Mouse (Mus musculus): ENCODE data around the gene Hormad1. TPM values are rescaled to one million over a fixed set of nuclear protein-coding genes. Genes with fewer than 3 reads are reported as not detected.

Gene Hormad1
- total and polyA plus RNA-seq, 3 experiments: 0.11 TPM; not detected in 2

- ATAC-seq (ENCODE audit: extremely low read depth, insufficient number of reproducible peaks, low FRiP score, poor library complexity, severe bottlenecking) (no peak), DNase-seq (ENCODE audit: low spot score) (peak; percentile 35)
- Histone ChIP-seq H3K9me3 (replicated peaks) (no peaks in the 10 kb centered on the region), H3K36me3 (replicated peaks) (peaks cover 100% of the 10 kb centered on the region), H3K27me3 (ENCODE audit: insufficient read depth, low read length) (no peaks in the 10 kb centered on the region), H3K4me1 (ENCODE audit: insufficient read depth, low read depth, low read length) (peaks cover 31% of the 10 kb centered on the region), H3K4me3 (ENCODE audit: low read depth, low read length) (no peak overlapping the region)
- TF ChIP-seq CTCF (IDR thresholded peaks at IDR 0.05; ENCODE audit: low read depth, low read length) (peak; percentile 52), TAL1 (conservative IDR thresholded peaks at IDR 0.05; ENCODE audit: low read depth, low read length) (no peak), GATA2 (IDR thresholded peaks at IDR 0.05; ENCODE audit: borderline replicate concordance, low read depth, low read length) (no peak), POLR2AphosphoS5 (IDR thresholded peaks at IDR 0.05; ENCODE audit: insufficient replicate concordance, low read depth, low read length) (no peak), GATA1 (IDR thresholded peaks at IDR 0.05; ENCODE audit: borderline replicate concordance, low read length) (no peak)
Measured at GRCm38 (mm10) chr3:95632648-95633588, 73.4 kb downstream of the Hormad1 start.

GRCm38 (mm10) chr3:95635636-95636035, 76.2 kb downstream of the Hormad1 start:
- Histone ChIP-seq H3K27me3 (ENCODE audit: insufficient read depth, low read length) (no peaks in the 10 kb centered on the region), H3K4me1 (ENCODE audit: insufficient read depth, low read depth, low read length) (peaks cover 23% of the 10 kb centered on the region), H3K36me3 (replicated peaks) (peaks cover 97% of the 10 kb centered on the region), H3K9me3 (replicated peaks) (no peaks in the 10 kb centered on the region), H3K4me3 (ENCODE audit: low read depth, low read length) (no peak overlapping the region)
- ATAC-seq (ENCODE audit: extremely low read depth, insufficient number of reproducible peaks, low FRiP score, poor library complexity, severe bottlenecking) (no peak), DNase-seq (ENCODE audit: low spot score) (no peak)
- TF ChIP-seq CTCF (IDR thresholded peaks at IDR 0.05; ENCODE audit: low read depth, low read length): no peak
- no peak for TF ChIP-seq GATA2 (IDR thresholded peaks at IDR 0.05; ENCODE audit: borderline replicate concordance, low read depth, low read length)
- TF ChIP-seq GATA1 (IDR thresholded peaks at IDR 0.05; ENCODE audit: borderline replicate concordance, low read length): no peak
- no peak for TF ChIP-seq POLR2AphosphoS5 (IDR thresholded peaks at IDR 0.05; ENCODE audit: insufficient replicate concordance, low read depth, low read length)
- TF ChIP-seq TAL1 (conservative IDR thresholded peaks at IDR 0.05; ENCODE audit: low read depth, low read length): no peak

GRCm38 (mm10) chr3:95636072-95636471, 76.6 kb downstream of the Hormad1 start:
- TF ChIP-seq TAL1 (conservative IDR thresholded peaks at IDR 0.05; ENCODE audit: low read depth, low read length): no peak
- no peak for TF ChIP-seq POLR2AphosphoS5 (IDR thresholded peaks at IDR 0.05; ENCODE audit: insufficient replicate concordance, low read depth, low read length)
- no peak for TF ChIP-seq GATA1 (IDR thresholded peaks at IDR 0.05; ENCODE audit: borderline replicate concordance, low read length)
- no peak for TF ChIP-seq CTCF (IDR thresholded peaks at IDR 0.05; ENCODE audit: low read depth, low read length)
- no peak for TF ChIP-seq GATA2 (IDR thresholded peaks at IDR 0.05; ENCODE audit: borderline replicate concordance, low read depth, low read length)
- no peak overlapping the region for H3K4me3 ChIP-seq (ENCODE audit: low read depth, low read length)
- ATAC-seq (ENCODE audit: extremely low read depth, insufficient number of reproducible peaks, low FRiP score, poor library complexity, severe bottlenecking) (no peak), DNase-seq (ENCODE audit: low spot score) (no peak)
- no peaks in the 10 kb centered on the region for H3K27me3 ChIP-seq (ENCODE audit: insufficient read depth, low read length)
- no peaks in the 10 kb centered on the region for H3K9me3 ChIP-seq (replicated peaks)
- H3K36me3 ChIP-seq (replicated peaks): peaks cover 96% of the 10 kb centered on the region
- H3K4me1 ChIP-seq (ENCODE audit: insufficient read depth, low read depth, low read length): peaks cover 23% of the 10 kb centered on the region

Other genes starting within 250 kb of the Hormad1 start
- gene Cers2, start 244.9 kb upstream of the Hormad1 start, total RNA-seq (2014; fragmentation: Nextera tagmentation): 284 and 285 TPM in 2 replicates
- 197 and 249 TPM in 2 replicates for gene Cers2, start 244.9 kb upstream of the Hormad1 start, total RNA-seq (2017)
- gene Cers2, start 244.9 kb upstream of the Hormad1 start, polyA plus RNA-seq (2012): 459 and 654 TPM in 2 replicates
- gene Setdb1, start 202.5 kb upstream of the Hormad1 start, total RNA-seq (2014; fragmentation: Nextera tagmentation): 157 and 159 TPM in 2 replicates
- 120 and 128 TPM in 2 replicates for gene Setdb1, start 202.5 kb upstream of the Hormad1 start, total RNA-seq (2017)
- 66.1 and 72.8 TPM in 2 replicates for gene Setdb1, start 202.5 kb upstream of the Hormad1 start, polyA plus RNA-seq (2012)
- gene 4930558C23Rik, start 156.8 kb upstream of the Hormad1 start, total RNA-seq (2014; fragmentation: Nextera tagmentation): not detected in 2 replicates
- not detected in 2 replicates for gene 4930558C23Rik, start 156.8 kb upstream of the Hormad1 start, total RNA-seq (2017)
- not detected in 2 replicates for gene 4930558C23Rik, start 156.8 kb upstream of the Hormad1 start, polyA plus RNA-seq (2012)
- gene Arnt, start 125.3 kb upstream of the Hormad1 start, total RNA-seq (2014; fragmentation: Nextera tagmentation): 164 and 171 TPM in 2 replicates
- 37.6 and 41.6 TPM in 2 replicates for gene Arnt, start 125.3 kb upstream of the Hormad1 start, total RNA-seq (2017)
- gene Arnt, start 125.3 kb upstream of the Hormad1 start, polyA plus RNA-seq (2012): 53.0 and 53.5 TPM in 2 replicates
- not detected in 2 replicates for gene Ctsk, start 60.4 kb upstream of the Hormad1 start, total RNA-seq (2014; fragmentation: Nextera tagmentation)
- gene Ctsk, start 60.4 kb upstream of the Hormad1 start, total RNA-seq (2017): 0.16 and 0.17 TPM in 2 replicates
- not detected in 2 replicates for gene Ctsk, start 60.4 kb upstream of the Hormad1 start, polyA plus RNA-seq (2012)
- gene Ctss, start 32.9 kb upstream of the Hormad1 start, total RNA-seq (2014; fragmentation: Nextera tagmentation): not detected in 2 replicates
- gene Ctss, start 32.9 kb upstream of the Hormad1 start, total RNA-seq (2017): 0.41 and 0.66 TPM in 2 replicates
- not detected in 2 replicates for gene Ctss, start 32.9 kb upstream of the Hormad1 start, polyA plus RNA-seq (2012)
- gene Golph3l, start 29.3 kb downstream of the Hormad1 start, total RNA-seq (2014; fragmentation: Nextera tagmentation): 115 and 117 TPM in 2 replicates
- gene Golph3l, start 29.3 kb downstream of the Hormad1 start, total RNA-seq (2017): 72.1 and 79.0 TPM in 2 replicates
- 2.3 and 2.4 TPM in 2 replicates for gene Golph3l, start 29.3 kb downstream of the Hormad1 start, polyA plus RNA-seq (2012)
- 99.9 and 104 TPM in 2 replicates for gene Ensa, start 65.3 kb downstream of the Hormad1 start, total RNA-seq (2014; fragmentation: Nextera tagmentation)
- 109 and 133 TPM in 2 replicates for gene Ensa, start 65.3 kb downstream of the Hormad1 start, total RNA-seq (2017)
- gene Ensa, start 65.3 kb downstream of the Hormad1 start, polyA plus RNA-seq (2012): 19.2 and 20.4 TPM in 2 replicates
- gene Mcl1, start 99.1 kb downstream of the Hormad1 start, total RNA-seq (2014; fragmentation: Nextera tagmentation): 296 and 335 TPM in 2 replicates
- gene Mcl1, start 99.1 kb downstream of the Hormad1 start, total RNA-seq (2017): 263 and 280 TPM in 2 replicates
- 264 and 420 TPM in 2 replicates for gene Mcl1, start 99.1 kb downstream of the Hormad1 start, polyA plus RNA-seq (2012)
- gene Adamtsl4, start 128.2 kb downstream of the Hormad1 start, total RNA-seq (2014; fragmentation: Nextera tagmentation): not detected in 2 replicates
- gene Adamtsl4, start 128.2 kb downstream of the Hormad1 start, total RNA-seq (2017): 0.06 and 0.11 TPM in 2 replicates
- gene Adamtsl4, start 128.2 kb downstream of the Hormad1 start, polyA plus RNA-seq (2012): 0.01 TPM in 1 of 2 replicates, not detected in the other
- gene Ecm1, start 179.9 kb downstream of the Hormad1 start, total RNA-seq (2014; fragmentation: Nextera tagmentation): 3.6 and 7.4 TPM in 2 replicates
- gene Ecm1, start 179.9 kb downstream of the Hormad1 start, total RNA-seq (2017): 2.4 and 4.0 TPM in 2 replicates
- 19.5 and 20.5 TPM in 2 replicates for gene Ecm1, start 179.9 kb downstream of the Hormad1 start, polyA plus RNA-seq (2012)
- 47.2 and 69.0 TPM in 2 replicates for gene Tars2, start 200.5 kb downstream of the Hormad1 start, total RNA-seq (2014; fragmentation: Nextera tagmentation)
- 52.3 and 56.6 TPM in 2 replicates for gene Tars2, start 200.5 kb downstream of the Hormad1 start, total RNA-seq (2017)
- gene Tars2, start 200.5 kb downstream of the Hormad1 start, polyA plus RNA-seq (2012): 38.3 and 69.7 TPM in 2 replicates